Mouse (Mus musculus): Measurements from ENCODE around the gene Sema7a.

Gene Sema7a

GRCm38 (mm10) chr9:57938225-57939055 is 1.5 kb upstream of the Sema7a start:
- DNase-seq (ENCODE audit: low spot score in 2 of 2): peak in 1 of 2 experiments; percentile 3

- DNase-seq (ENCODE audit: low spot score in 2 of 2): peak in 1 of 2 experiments; percentile 48
Measured at GRCm38 (mm10) chr9:57940349-57940794, 460 bp downstream of the Sema7a start.

- DNase-seq (ENCODE audit: low spot score in 2 of 2): peak; percentile 44 to 50
Measured at GRCm38 (mm10) chr9:57940861-57941638, 1.1 kb downstream of the Sema7a start.

- no peak for DNase-seq (ENCODE audit: low spot score in 2 of 2)
Measured at GRCm38 (mm10) chr9:57942039-57942438, 2.1 kb downstream of the Sema7a start.

- no peak for DNase-seq (ENCODE audit: low spot score in 2 of 2)
Measured at GRCm38 (mm10) chr9:57943067-57943466, 3.2 kb downstream of the Sema7a start.

GRCm38 (mm10) chr9:57944572-57944971 is 4.7 kb downstream of the Sema7a start:
- DNase-seq (ENCODE audit: low spot score in 2 of 2): peak; percentile 74 to 89

GRCm38 (mm10) chr9:57945771-57946616 is 6.1 kb downstream of the Sema7a start:
- no peak for DNase-seq (ENCODE audit: low spot score in 2 of 2)

GRCm38 (mm10) chr9:57947381-57948030 is 7.6 kb downstream of the Sema7a start:
- DNase-seq (ENCODE audit: low spot score in 2 of 2): no peak

- DNase-seq (ENCODE audit: low spot score in 2 of 2): no peak
Measured at GRCm38 (mm10) chr9:57948333-57948931, 8.5 kb downstream of the Sema7a start.

GRCm38 (mm10) chr9:57949102-57949704 is 9.3 kb downstream of the Sema7a start:
- DNase-seq (ENCODE audit: low spot score in 2 of 2): no peak

GRCm38 (mm10) chr9:57949879-57950278 is 10.0 kb downstream of the Sema7a start:
- DNase-seq (ENCODE audit: low spot score in 2 of 2): no peak

GRCm38 (mm10) chr9:57950519-57950918 is 10.6 kb downstream of the Sema7a start:
- DNase-seq (ENCODE audit: low spot score in 2 of 2): no peak

GRCm38 (mm10) chr9:57951993-57952392 is 12.1 kb downstream of the Sema7a start:
- DNase-seq (ENCODE audit: low spot score in 2 of 2): no peak

- no peak for DNase-seq (ENCODE audit: low spot score in 2 of 2)
Measured at GRCm38 (mm10) chr9:57954962-57955744, 15.2 kb downstream of the Sema7a start.

GRCm38 (mm10) chr9:57955764-57956163 is 15.9 kb downstream of the Sema7a start:
- DNase-seq (ENCODE audit: low spot score in 2 of 2): no peak

GRCm38 (mm10) chr9:57956196-57956837 is 16.4 kb downstream of the Sema7a start:
- peak in 1 of 2 experiments; percentile 43 for DNase-seq (ENCODE audit: low spot score in 2 of 2)

- peak; percentile 74 to 80 for DNase-seq (ENCODE audit: low spot score in 2 of 2)
Measured at GRCm38 (mm10) chr9:57956838-57957236, 16.9 kb downstream of the Sema7a start.

GRCm38 (mm10) chr9:57958615-57959014 is 18.7 kb downstream of the Sema7a start:
- no peak for DNase-seq (ENCODE audit: low spot score in 2 of 2)

- no peak for DNase-seq (ENCODE audit: low spot score in 2 of 2)
Measured at GRCm38 (mm10) chr9:57959399-57959798, 19.5 kb downstream of the Sema7a start.

Data from thymus, postnatal 10 days (tissue).